Mouse (Mus musculus) CH12F3 (cell line): ENCODE results near the gene Oit3.
"Not testable (repeated sequence)": the region's sequence is repeated elsewhere in the genome, so short reads cannot be mapped to it uniquely, and the experiment has no call there.

ENCODE experiments used
- in situ Hi-C: fragments of 300-500 bp; cut with MboI; formaldehyde crosslinking; loops from 2 replicates; pipeline ENCODE4 v1.14.3; 2020; ENCODE audit warnings: low sequenced_read_pairs

The Oit3 gene

DNA sequence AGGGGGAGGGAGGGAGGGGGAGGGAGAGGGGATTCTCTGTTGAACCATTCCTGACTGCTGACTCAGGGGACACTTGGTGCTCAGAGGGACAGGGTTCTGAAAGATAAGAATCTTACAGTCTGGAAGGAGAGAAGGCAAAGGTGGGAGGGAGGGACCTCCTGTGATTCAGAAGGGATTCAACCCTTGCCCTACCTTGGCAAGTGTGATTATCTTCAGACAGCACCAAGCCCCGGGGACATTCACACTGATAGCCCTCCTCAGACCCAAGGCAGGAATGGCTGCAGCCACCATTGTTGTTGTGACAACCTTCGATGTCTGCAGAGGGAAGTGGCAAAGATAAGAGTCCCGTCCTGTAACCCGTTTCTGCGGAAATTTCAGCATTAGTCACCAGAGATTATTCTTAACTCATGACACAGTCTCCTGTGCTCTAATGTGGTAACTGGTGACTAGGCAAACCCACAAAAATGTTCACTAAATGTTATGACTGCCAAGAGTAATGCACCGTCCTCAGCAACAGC is 10.8 kb downstream of the Oit3 start:
- in situ Hi-C loops, result no loop called here

DNA sequence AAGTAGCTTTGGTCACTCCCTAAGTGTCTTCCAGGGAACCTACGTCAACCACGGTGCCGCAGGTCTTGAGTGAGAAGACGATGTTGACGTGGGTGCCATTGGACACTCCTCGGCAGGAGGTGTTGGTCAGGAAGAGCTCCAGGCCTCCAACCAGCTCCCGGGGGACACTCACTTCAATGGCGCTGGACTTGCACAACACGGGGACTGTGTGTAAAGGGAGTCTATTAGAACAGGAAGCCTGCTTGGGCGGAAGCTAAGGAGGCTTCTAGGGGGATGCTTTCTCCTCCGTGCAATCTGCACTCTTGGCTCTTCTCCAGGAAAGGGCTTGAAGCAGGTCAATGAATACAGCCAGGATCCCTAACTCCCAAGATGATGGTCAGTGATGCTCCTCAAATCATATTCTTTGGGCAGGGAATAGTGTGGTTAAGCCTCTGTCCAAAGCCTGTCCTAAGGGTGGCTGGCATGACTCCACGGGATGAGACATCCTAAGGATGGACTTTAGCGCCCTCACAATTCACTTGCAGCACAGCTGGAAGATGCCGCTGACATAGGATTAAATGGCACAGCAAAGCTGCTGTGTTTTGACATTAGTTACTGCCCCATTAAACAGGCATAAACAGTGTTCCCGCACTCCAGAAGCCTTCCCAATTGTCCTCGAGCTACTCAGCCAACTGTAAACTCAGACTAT is 12.0 kb downstream of the Oit3 start:
- in situ Hi-C loops, result no loop called here

DNA sequence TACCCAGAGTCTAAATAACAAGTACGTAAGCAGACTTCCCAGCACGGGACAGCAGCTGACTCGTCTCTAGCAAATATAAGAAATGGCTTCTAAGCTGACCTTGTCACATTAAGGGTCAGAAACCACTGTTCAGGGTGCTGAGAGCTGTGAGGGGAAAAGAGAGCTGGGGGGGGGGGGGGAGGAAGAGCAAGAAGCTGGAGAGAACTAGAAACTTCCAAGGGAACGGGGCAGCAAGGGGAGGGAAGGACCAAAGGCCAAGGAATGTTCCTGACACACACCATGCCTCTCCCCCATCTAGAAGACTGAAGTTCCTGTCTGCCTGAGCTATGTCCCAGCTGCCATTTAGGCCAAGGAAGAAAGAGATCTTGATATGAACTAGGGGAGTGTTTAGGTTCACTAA is 15.2 kb downstream of the Oit3 start:
- in situ Hi-C loops, result no loop called here

DNA sequence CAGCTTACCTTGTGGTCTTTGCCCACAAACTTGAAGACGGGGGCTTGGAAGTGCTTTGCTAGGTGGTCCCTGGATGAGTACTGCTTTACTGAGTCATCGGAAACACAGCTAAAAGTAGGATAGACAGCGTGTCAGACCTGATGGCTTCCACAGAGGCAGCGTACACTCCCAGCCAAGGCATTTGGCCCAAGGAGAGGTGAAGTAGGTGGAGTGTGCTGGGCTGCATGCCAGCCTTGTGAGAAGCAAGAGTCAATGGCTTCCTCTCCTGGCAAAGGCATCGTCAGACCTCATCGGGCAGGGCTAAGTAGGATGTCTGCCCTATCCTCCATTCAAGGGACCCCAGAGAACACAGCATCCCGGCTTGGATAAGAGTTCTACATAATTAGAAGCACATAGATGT is 16.2 kb downstream of the Oit3 start:
- in situ Hi-C loops, result no loop called here

DNA sequence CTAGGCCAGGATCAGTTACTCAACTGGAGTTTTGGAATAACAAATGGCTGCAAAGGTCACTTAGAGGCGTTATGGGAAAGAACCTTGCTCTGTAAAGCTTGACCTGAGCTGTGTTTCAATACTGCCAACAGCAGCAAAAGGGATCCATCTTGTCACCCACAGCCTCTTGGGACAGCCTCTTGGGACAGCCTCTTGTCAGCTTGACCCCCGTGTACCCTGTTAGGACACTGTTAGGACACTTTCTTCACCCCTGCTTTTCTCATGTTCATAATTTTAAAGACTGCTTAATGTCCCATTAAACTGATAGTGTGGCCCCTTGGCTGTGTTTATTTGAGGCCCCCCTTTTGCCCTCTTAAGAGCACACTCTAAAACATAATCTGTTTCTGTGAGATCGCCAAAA is 17.1 kb downstream of the Oit3 start:
- in situ Hi-C loops, result no loop called here

DNA sequence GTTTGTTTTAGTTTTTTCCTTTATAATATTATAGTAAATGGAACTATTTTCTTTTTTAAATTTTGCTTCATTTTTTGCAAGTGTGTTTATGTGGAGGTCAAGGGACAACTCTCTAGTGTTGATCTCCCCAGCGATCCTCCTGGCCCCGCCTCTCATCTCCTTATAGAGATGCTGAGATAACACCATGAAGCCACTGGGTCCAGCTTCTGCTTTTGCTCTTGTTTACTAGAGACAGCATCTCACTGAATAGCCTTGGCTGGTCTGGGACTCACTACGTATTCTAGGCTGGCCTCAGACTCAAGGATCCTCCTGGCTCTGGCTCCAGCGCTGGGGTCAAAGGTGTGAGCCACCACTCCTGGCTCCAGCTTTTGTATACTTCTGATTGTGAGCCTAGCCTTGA is 22.1 kb downstream of the Oit3 start:
- in situ Hi-C loops, result no loop called here

DNA sequence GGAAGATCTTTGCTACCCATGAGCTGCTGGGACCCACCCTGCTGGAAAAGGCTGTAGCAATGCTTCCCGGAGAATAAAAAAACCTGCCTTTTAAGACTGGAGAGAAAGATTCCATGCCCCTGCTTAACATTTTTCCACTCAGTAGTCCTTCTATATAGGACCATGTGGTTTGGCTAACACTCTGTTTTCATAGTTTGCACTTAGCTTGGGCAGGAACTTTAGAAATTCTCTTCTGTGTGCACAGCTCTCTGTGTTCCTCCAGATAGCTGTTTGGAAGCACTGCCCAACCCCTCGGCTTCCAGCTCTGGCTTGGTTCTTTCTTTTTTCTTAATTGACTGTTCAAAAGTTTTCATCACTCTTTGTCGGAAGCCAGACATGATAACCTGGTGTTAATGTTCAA is 25.0 kb downstream of the Oit3 start:
- in situ Hi-C loops, result no loop called here

DNA sequence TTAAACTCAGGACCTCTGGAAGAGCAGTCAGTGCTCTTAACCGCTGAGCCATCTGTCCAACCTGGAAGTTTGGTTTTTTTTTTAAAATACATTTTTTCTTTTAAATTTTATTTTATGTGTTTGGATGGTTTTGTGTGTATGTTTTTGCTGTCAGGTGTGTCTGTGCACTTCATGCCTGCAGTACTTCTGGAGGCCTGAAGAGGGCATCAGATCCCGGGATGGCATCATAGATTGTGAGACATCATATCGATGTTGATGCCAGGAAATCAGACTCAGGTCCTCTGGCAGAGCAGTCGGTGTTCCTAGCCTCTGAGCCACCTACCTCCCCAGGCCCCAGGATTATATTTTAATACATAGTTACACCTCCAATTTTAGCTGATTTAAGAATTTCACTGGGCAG is 27.9 kb downstream of the Oit3 start:
- in situ Hi-C loops, result no loop called here

DNA sequence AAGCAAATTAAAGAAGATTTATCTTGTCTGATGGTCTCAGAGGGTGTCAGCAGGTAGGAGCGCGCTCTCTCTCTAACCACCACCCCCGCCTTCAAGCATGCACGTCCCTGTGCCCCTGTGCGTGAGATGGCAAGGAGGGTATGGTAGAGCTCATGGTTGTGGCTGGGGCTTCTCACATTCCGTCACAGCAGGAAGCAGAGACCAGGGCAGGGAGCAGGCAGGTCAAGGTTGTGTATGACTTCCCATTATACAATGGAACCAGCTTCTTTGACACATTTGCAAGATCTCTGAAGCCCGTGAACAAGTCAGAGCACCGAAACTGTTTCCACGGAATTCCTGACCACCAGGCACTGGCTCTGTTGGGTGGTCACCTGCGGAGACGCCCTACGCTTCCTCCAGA is 31.3 kb downstream of the Oit3 start:
- in situ Hi-C loops, result no loop called here

DNA sequence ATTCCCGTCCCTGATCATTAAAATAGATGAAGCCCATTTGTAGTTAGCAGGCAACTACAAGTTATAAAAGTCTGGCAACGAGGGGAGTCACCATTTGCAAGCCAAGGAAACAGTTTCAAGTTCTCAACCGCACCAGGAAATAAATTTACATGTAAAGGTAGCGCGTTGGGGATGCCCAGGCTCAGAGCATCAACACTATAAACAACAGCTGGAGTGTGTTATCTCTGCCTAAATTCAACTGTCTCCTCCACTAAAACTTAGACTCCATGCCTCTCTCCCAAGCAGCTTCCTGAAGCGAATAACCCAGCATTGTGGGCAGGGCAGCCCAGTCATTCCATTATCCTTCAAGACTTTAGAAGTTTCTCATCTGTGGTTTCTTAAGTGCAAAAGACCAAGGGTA is 33.1 kb downstream of the Oit3 start:
- in situ Hi-C loops, result no loop called here

DNA sequence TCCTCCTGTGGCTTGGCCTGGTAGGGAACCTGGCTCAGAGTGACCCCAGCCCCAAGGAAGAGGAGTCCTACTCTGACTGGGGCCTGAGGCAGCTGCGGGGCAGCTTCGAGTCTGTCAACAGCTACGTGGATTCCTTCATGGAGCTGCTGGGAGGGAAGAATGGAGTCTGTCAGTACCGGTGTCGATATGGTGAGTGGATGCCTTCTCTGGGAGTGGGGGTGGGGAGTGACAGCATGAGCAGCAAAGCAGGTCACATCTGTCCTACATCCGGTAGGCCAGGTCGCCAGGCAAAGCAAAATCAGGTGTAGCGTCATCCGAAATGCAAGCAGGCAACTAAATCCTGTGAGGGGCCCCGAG is 37.8 kb downstream of the Oit3 start:
- in situ Hi-C loops, result no loop called here

DNA sequence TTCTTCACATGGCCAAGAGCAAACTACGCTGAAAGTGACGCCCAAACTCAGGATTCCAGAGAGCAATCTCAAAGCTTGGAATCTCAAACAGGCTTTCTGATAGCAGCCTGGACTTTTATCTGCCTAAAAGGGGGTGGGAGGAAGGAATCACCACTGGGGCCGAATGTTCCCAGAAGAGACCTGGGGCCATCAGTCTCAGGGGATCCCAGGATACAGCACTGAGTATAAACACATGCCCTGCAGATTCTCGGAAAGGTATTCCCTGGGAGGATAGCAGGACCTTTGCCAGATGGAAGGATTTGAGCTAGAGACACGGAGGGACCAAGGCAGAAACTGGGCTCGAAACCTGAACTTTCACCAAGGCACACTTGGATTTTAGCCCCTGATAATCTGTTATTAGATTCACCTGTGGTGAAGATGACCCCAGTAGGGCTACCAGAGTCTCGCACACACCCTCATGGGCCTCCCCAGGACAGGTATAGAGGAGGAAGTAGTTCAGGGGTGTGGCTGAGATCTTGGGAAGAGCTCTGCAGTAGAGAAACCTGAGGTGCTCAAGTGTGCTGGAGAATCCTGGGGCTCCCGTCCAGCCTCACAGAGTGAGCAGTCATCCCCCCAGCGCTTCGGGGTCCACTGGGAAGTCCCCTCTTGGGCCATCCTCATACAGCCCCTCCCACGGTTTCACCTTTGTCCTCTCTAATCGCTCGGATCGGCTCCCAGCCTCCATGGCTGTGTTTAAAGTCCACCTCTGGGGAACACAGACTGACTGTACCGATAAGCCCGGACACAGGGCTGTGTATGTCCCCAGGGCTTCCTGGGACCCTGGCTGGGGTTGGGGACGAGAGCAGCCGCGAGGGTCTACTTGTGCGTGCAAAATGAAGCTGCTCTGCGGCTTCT is 38.4 kb downstream of the Oit3 start, which contains the start of gene Pla2g12b:
Gene Pla2g12b (plus strand): TSS at position 762 of the 894 bp plus-strand sequence.
- in situ Hi-C loops, result no loop called here

DNA sequence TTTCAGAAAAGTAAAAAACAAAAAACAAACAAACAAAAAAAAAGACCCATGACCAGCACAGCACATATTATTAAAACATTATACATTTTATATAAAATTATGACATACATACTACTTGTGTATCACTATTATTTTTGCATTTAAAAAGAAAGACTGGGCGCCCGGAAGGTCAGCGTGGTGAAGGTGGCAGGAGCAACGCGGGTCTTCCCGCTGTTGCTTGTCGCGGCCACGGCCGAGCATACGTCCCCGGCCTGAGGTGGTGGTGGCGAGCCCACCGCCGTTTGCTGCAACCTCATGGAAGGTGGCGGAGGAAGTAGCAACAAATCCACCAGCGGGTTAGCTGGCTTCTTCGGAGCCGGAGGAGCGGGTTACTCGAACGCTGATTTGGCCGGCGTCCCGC is 46.1 kb downstream of the Oit3 start, which contains the start of gene Gm10273:
Gene Gm10273 (plus strand): TSS at position 172 of the 400 bp plus-strand sequence.
- in situ Hi-C loops, result not testable (repeated sequence)

DNA sequence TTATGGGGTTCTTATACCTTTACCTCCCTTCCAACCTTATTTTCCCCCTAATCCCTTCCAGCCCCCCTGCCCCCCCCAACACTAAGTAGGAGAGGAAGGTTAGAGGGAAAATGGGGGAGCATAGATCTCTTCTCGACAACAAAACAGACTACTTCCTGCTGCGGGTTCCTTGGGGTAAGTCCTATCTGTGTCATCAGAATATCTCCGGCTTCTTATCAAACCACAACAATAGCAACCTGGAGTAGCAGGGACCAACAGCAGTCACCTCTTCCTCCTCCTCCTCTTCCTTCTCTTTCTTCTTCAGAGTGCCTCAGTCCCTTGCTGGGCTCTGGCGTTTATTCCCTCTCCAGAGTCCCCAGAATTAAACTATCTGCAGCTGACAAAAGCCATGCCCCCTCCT is 49.7 kb downstream of the Oit3 start:
- in situ Hi-C loops, result no loop called here

DNA sequence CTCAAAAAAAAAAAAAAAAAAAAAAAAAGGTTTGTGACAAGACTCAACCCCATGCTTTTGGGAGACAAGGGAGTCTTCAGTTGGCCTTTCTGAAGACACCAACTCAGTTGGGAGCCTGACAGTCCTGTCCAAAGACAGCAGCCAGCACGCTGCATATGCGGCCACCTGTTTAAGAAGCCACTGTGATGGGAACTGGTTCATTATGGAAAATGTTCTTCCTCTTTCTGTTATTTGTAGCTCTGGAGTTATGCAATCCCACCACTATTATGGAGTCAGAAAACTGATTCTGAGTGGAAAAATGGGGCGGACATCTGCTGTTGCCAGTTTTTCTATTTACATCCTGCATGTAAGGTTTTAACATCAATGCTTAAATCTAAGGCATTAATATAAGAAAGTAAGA is 51.9 kb downstream of the Oit3 start:
- in situ Hi-C loops, result no loop called here

DNA sequence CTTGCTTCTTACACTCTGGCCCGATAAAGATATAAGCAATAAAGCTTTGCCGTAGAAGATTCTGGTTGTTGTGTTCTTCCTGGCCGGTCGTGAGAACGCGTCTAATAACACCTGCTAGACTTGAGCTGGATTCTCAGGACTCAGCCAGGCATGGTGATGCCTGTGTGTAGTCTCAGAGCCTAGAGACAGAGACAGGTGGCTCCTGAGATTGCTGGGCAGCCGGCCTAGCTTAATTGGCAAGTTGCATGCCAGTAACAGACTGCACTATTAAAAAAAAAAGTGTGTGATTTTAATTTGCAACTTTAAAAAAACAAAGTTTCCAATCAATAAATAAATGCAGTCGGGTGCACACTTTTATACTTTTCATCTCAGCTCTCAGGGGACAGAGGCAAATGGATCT is 54.6 kb downstream of the Oit3 start:
- in situ Hi-C loops, result no loop called here

DNA sequence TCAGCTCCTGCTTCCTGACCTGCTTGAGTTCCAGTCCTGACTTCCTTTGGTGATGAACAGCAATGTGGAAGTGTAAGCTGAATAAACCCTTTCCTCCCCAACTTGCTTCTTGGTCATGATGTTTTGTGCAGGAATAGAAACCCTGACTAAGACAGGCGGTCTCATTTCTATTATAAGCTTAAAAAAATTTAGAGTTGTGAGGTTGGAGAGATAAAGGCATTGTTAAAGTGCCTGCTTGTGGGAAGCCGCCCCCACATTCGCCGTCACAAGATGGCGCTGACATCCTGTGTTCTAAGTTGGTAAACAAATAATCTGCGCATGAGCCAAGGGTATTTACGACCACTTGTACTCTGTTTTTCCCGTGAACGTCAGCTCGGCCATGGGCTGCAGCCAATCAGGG is 60.0 kb downstream of the Oit3 start:
- in situ Hi-C loops, result not testable (repeated sequence)

DNA sequence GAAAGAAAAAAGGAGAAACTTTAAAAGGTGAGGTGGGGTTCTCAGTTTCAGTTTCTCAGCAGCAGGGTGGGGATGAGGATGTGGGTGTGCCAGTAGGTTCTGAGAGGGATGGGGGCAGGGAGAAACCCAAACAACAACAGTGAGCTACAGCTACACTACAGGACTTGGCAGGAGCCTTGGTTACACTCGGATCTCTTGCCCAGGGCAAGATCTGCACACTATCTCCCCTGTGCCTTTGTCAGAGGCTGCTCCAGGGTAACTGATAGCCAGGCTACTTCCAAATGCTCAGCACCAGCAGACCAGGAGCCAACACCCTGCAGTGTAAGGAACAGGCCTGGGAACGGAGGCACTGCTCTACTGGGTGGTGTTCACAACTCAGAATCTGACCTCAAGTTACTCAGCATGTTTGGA is 61.2 kb downstream of the Oit3 start:
- in situ Hi-C loops, result no loop called here

DNA sequence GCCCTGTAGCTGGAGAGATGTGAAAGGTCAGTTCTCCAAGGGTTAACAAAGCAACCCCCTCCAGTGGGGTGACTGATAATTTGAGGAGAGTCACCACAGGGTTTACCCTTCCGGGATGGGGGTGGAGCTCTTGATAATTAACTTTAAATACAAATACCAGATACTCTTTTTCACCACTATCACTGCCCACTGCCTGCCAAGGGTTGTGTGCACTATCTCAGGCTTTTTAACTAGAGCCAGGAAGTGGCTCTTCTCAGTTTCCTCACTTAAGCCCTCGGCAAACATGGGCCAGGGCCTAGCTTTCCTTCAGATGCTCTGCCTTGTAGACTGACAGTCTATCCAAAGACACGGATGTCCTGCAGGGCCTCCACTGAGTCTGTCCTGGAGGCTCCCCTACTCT is 61.7 kb downstream of the Oit3 start:
- in situ Hi-C loops, result no loop called here

DNA sequence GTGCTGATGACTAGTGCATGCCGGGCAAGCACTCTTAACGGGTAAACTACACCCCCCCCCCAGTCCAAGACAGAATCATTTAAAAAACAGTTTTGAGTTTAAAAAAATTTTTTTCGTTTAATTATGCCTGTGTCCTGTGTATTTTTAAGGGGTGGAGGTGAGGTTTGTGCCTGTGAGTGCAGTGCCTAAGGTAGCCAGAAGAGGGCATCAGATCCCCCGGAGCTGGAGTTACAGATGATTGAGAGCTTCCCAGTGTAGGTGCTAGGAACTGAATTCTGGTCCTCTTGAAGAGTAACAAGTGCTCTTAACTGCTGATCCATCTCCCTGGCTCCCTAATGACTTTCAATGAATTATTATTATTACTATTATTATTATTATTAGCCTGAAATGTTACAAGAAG is 62.9 kb downstream of the Oit3 start:
- in situ Hi-C loops, result no loop called here

DNA sequence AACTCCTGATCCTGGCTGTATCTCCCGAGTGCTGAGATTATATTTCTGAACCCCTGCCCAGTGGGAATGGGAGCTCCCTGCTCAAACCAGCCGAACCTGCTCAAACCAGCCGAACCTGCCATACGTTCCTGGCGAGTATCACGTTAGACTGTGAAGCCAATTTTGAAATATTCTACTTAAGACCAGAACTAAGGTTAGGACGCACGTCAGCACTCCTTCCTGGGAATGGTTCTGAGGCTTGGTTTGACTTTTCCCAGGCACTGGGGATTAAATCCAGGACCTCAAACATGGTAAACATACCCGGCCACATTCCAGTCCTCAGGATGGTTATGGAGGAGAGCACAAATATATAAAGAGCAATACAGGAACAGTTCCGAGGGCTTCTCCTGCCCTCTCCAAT is 63.7 kb downstream of the Oit3 start:
- in situ Hi-C loops, result no loop called here
